Mouse (Mus musculus) thymus, adult 18-20 months (tissue): ENCODE results near the gene Gtf3c2.
A peak's percentile ranks its signal among the peaks of the same experiment; 100 is the strongest.

Experiments
- DNase-seq, 2 experiments: peaks; one replicate each; pipeline ENCODE4 v3.0.0; 2022; ENCODE audit warnings: mixed read lengths in 2 of 2

Gene Gtf3c2

GRCm38 (mm10) chr5:31197072-31197471 lies 17.1 kb upstream of the Gtf3c2 start:
- DNase-seq, result no peak

GRCm38 (mm10) chr5:31196207-31196606 lies 16.3 kb upstream of the Gtf3c2 start:
- DNase-seq, result no peak

- DNase-seq, result no peak
Measured at GRCm38 (mm10) chr5:31195671-31196070, 15.7 kb upstream of the Gtf3c2 start.

GRCm38 (mm10) chr5:31194486-31195485 lies 14.8 kb upstream of the Gtf3c2 start:
- DNase-seq, result no peak

GRCm38 (mm10) chr5:31193631-31194281 lies 13.8 kb upstream of the Gtf3c2 start:
- DNase-seq, result no peak

DNA sequence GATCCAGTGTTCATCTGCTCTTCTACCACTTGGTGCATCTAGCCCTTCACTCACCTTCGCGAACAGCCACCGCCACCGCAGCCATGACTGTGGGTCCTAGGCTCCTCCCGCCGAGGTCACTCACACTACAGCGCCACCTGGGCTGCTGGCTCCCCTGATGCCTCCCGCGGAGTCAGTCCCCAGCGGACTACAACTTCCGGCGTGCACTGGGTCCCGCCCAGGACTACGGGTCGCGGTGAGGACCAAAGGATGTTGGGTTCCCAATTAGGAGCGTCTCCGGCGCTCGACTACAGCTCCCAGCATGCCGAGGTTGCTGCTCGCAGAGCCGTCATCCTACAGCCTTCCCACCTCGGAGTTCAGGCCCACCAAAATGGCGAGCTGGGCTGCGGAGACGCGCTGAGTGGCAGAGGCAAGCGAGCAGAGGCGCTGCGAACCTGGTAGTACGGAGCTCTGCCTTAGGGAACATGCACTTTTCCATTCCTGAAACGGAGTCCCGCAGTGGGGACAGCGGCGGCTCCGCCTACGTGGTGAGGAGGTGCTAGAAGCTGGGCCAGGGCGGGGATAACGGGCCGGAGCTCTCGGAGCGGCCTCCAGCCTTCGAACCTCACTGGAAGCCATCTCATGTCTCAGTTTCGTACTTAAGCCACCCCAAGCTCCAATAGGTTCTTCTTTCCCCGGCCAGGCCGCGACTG lies 13.1 kb upstream of the Gtf3c2 start, which contains the start of the genes Snx17 and Eif2b4:
Gene Snx17 (plus strand): TSS at position 289 of the 692 bp plus-strand sequence.
Gene Eif2b4 (minus strand): TSS at position 492 of the 692 bp plus-strand sequence.
- DNase-seq, result peak; percentile 99

GRCm38 (mm10) chr5:31192045-31192938 lies 12.3 kb upstream of the Gtf3c2 start:
- no peak for DNase-seq

- DNase-seq, result no peak
Measured at GRCm38 (mm10) chr5:31190201-31190600, 10.3 kb upstream of the Gtf3c2 start.

GRCm38 (mm10) chr5:31188223-31188840 lies 8.4 kb upstream of the Gtf3c2 start:
- DNase-seq, result no peak

GRCm38 (mm10) chr5:31183678-31184077 lies 3.7 kb upstream of the Gtf3c2 start:
- no peak for DNase-seq

GRCm38 (mm10) chr5:31181183-31181770 lies 1.3 kb upstream of the Gtf3c2 start:
- no peak for DNase-seq

- no peak for DNase-seq
Measured at GRCm38 (mm10) chr5:31179301-31179765, 611 bp downstream of the Gtf3c2 start.

DNA sequence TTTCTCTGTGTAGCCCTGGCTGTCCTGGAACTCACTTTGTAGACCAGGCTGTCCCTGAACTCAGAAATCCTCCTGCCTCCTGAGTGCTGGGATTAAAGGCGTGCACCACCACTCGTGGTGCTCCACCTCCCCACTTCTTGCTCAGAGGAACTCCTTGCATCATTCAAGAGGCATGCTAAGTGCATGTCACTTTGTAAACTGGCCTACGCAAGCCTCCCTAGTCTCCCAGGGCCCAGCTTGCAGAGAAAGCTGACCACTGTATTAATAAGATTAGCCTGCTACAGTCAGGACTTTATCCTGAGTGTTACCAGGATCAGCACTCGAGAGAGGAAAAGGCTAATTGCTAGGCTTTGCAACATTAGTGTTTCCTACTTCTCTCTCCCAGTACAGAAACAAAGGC lies 11.3 kb downstream of the Gtf3c2 start:
- no peak for DNase-seq

GRCm38 (mm10) chr5:31164878-31165277 lies 15.1 kb downstream of the Gtf3c2 start:
- DNase-seq, result no peak

DNA sequence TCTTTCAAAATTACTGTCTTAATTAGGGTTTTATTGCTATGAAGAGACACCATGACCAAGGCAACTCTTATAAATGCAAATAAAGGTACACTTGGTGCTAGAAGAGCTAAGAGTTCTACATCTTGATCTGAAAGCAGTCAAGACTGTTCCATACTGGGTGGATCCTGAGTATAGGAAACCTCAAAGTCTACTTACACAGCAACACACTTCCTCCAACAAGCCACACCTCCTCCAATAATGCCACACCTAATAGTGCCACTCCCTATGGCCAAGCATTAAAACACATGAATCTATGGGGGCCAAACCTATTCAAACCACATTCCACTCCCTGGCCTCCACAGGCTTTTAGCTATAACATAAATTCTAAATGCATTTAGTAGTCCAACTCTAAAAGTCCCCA lies 17.5 kb downstream of the Gtf3c2 start:
- DNase-seq, result no peak

DNA sequence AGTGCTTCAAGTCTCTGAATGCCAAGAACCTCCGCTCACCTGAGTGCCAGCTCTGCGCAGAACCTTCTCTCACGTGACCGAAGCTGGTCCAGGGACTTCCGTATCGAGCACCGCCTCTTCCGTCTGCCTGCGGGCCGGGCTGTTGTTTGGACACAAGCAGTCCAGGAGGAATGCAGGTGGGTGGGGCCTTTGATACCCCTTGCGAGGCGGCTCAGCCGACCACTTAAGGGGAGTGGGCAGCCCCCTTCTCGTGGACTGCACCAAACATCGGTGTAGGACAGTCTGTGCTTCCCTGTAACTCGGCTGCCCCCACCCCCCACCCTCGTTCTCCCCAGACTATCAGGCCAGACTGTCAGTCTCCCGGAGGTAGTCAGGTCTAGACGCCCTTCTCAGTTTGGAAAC lies 25.8 kb downstream of the Gtf3c2 start, which contains the start of gene Mpv17:
Gene Mpv17 (minus strand): TSS at position 100 of the 402 bp plus-strand sequence.
- DNase-seq, result peak; percentile 63 to 74

DNA sequence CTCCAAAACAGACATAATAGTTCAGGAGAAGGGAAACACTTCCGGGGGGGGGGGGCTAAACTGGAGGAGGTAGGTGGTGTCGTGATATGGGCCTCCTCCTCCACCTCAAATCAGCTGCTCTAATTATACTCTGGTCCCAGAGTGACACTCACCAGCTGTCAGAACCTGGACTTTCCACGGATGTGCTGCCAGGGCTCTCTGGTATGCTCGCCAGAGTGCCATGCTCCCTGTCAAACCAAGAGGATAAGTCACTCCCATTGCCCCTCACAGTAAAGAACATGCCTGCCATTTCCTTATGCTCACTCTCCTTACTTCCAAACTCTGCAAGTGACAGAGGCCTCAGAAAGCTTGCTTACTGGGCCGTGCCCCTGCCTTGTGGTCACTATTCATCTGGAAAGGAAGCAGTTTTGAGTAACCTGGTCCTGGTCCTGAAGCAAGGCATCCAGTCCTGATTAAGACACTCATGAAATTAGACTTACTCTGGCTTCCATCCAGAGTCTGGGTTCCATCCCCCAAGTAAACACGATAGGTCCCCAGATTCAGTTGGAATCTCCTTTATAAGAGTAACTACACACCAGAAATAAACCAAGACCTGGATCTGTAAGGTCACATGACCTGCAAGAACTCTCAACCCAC lies 26.3 kb downstream of the Gtf3c2 start:
- DNase-seq, result no peak

- no peak for DNase-seq
Measured at GRCm38 (mm10) chr5:31151746-31152145, 28.2 kb downstream of the Gtf3c2 start.

DNA sequence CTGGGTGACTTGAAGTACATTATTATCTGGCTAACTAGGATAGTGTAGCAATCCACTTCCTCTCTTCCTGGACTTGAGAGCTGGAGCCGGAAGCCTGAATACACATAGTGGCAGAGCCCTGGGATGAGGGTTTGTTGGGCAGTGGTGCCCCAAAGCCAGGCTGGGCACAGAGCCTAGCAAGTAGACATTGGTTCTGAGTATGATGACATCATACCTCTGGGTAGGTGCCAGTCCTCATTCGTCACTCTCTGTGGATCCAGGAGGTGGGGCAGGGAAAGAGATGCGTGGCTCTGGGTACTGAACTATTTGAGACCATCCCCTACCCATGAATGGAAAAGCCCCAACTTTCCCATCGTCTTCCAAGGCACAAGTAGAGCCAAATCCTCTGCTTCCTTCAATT lies 30.2 kb downstream of the Gtf3c2 start:
- DNase-seq, result no peak

DNA sequence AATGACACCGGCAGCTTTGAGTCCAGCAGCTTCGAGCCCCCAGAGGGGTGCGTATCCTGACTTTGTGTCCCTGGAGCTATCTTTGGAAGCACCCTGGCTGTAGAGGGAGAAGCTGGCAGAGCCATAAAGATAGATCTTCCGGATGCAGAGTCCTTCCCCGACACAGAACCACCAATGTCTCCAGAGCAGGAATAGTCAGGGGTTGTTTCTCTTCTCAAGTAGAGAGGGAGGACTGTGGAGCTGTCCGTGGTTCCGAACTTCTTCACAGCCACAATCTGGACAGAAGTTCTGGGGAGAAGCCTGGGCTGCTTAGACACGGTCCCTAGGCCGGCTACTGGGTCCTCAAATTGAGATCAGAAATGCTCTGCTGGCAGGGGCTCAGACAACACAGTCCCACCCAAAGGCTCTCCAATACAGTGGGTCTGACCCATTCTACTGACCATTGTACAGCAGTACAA lies 40.9 kb downstream of the Gtf3c2 start:
- DNase-seq, result no peak
